Mouse (Mus musculus) splenic B cell, adult 2 months (primary cell): ENCODE data around the gene Ipcef1.

ENCODE experiments used
- DNase-seq: peaks from one replicate; pipeline ENCODE4 v3.0.0-alpha.2; 2011; ENCODE audit warnings: low read depth, low spot score
- H3K27me3 ChIP-seq: 2 replicates; pipeline ENCODE4 v1.6.1; 2012; ENCODE audit warnings: mild to moderate bottlenecking, low read length, moderate library complexity, mixed read lengths; ENCODE audit not compliant: control insufficient read depth, poor library complexity, insufficient read depth, severe bottlenecking
- H3K36me3 ChIP-seq: 2 replicates; pipeline ENCODE4 v1.6.1; 2012; ENCODE audit warnings: mild to moderate bottlenecking, low read length, moderate library complexity, mixed read lengths; ENCODE audit not compliant: control insufficient read depth, poor library complexity, insufficient read depth, severe bottlenecking

Ipcef1 gene

DNA sequence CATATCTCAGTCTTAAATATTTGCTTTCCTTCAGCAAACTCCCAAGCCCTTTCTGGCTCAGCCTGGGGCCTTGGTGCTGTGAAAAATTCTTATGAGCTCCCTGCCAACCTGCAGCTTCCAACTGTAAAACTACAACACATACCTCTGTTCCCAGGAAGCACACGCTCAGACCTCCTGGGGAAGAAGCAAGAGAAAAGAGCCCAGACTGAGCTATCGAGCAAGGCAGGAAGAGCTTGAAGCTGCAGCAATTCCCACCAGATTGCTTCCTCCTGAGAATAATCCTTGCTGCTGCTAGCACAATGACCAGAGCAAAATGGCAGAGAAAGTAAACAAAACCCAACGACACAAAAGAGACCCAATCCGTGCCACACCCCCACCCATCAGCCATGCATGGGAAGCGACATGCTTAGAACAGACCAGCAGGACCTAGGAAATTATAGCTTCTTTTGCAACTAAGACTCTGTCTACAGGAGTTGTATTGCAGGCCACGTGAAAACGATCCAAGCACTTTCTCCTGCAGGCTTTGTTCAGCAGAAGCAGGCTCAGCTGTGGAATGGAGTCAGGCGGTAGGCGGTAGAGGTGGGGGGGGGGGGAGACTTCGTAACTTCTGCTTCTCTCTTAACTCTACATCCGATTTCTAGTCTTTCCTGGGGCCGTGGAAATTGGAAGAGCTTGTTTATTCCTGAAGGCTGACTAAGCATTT, at the start of gene Ipcef1:
TSS of gene Ipcef1 (minus strand) at position 164 of the 703 bp plus-strand sequence.
- Histone ChIP-seq H3K27me3 (no peaks in the 10 kb centered on the region), H3K36me3 (no peaks in the 10 kb centered on the region)
- DNase-seq, result no peak

- H3K27me3 ChIP-seq, result no peaks in the 10 kb centered on the region
- DNase-seq, result no peak
- no peaks in the 10 kb centered on the region for H3K36me3 ChIP-seq
Observed at GRCm38 (mm10) chr10:7077971-7078370, 25.7 kb upstream of the Ipcef1 start.

DNA sequence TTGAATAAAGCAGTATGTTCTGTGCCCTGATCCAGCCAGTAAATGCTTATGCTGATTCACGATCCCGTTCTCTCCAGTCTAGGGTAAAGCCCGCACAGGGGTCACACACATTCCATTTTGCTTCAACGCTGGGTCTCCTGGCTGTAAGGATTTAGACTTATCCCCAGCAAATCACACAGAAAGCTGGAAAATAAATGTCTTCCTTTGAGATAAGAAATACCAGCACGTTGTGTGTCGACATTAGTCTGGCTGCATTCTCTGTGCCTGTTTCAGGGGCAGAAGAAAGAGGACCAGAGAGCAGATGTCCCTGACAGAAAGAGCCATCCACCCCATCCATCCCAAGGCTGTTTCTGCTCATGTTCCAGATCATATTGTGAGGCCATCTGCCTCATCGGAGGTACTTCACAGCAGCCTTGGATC, 25.1 kb upstream of the Ipcef1 start:
- no peak for DNase-seq
- Histone ChIP-seq H3K27me3 (no peaks in the 10 kb centered on the region), H3K36me3 (no peaks in the 10 kb centered on the region)

- no peaks in the 10 kb centered on the region for H3K36me3 ChIP-seq
- H3K27me3 ChIP-seq, result no peaks in the 10 kb centered on the region
- DNase-seq, result no peak
Observed at GRCm38 (mm10) chr10:7076662-7077211, 24.5 kb upstream of the Ipcef1 start.

DNA sequence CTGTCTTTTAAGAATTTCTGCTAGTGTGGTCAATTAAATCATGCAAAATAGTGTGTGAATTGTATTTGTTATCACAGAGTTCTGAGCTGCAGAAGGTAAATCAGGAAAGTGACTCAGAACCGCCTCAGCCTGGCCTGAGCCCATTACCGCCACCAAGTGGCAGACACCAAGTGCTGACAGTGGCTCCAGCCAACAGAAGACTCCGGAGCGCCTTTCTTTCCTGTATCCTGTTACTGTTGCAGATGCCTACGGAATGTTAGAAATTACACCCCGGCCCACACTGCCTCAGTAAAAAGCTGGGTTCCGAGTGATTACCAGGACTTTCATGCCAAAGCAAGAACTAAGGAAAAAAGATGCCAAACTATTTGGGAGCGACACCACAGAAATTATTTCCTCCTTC, 23.9 kb upstream of the Ipcef1 start:
- Histone ChIP-seq H3K27me3 (no peaks in the 10 kb centered on the region), H3K36me3 (no peaks in the 10 kb centered on the region)
- DNase-seq, result peak; percentile 70

DNA sequence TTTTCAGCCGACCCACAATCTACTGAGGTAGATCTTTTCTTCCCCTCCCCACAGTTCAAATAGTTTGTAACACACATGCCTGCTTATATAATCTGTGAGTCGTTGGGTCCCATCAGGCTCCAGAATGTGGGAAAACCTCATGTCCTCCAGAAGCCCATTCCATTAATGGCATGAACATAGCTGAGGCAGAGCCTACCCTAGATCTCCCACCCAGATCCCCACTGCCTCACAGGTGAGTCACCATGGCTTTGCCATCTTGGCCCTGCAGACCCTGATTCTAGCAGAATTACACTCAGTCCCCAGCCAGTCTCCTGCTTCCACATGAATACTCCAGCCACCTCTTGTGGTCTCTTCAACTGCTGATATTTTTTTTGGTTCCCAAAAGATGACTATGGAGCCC, 23.4 kb upstream of the Ipcef1 start:
- DNase-seq, result no peak
- no peaks in the 10 kb centered on the region for H3K36me3 ChIP-seq

GRCm38 (mm10) chr10:7074231-7074630, 22.0 kb upstream of the Ipcef1 start:
- no peaks in the 10 kb centered on the region for H3K36me3 ChIP-seq
- H3K27me3 ChIP-seq, result no peaks in the 10 kb centered on the region
- DNase-seq, result no peak

More for the DNA sequence above, 23.4 kb upstream of the Ipcef1 start:
- H3K27me3 ChIP-seq, result no peaks in the 10 kb centered on the region

DNA sequence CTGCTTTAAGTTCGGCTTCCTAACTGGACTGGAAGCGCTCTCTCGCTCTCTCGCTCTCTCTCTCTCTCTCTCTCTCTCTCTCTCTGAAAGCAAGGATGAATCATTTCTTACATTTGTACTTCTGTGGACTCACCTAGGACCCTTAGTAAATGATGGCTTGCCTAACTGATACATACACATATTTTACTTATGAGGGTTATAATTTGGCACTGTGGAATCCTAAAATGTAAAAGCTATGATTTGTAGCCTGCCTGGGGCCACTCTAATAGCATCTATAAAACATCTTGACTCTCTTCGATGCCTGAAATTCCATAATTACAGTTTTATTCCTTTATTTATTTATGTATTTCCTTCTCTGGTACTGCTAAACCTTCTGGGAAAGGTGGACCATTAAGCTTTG, 18.6 kb upstream of the Ipcef1 start:
- Histone ChIP-seq H3K27me3 (no peaks in the 10 kb centered on the region), H3K36me3 (no peaks in the 10 kb centered on the region)

GRCm38 (mm10) chr10:7070100-7070835, 18.0 kb upstream of the Ipcef1 start:
- no peaks in the 10 kb centered on the region for H3K36me3 ChIP-seq
- no peak for DNase-seq
- H3K27me3 ChIP-seq, result no peaks in the 10 kb centered on the region

More for the DNA sequence above, 18.6 kb upstream of the Ipcef1 start:
- no peak for DNase-seq

- DNase-seq, result peak; percentile 11
Observed at GRCm38 (mm10) chr10:7069090-7069489, 16.8 kb upstream of the Ipcef1 start.

DNA sequence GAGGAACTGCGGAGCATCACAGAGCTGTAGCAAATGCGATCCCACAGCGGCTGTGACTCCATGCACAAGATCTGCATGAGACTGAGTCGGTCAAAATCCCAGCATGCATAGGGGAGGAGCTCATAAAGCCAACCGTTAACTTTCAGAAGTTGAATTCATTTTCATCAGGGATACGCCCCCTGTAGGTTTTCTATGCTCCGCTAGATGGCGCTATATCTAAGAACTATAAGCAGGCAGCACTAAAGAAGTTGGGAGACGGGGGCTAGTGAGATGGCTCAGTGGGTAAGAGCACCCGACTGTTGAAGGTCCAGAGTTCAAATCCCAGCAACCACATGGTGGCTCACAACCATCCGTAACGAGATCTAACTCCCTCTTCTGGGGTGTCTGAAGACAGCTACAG, 16.3 kb upstream of the Ipcef1 start:
- H3K27me3 ChIP-seq, result no peaks in the 10 kb centered on the region
- H3K36me3 ChIP-seq, result no peaks in the 10 kb centered on the region
- peak; percentile 34 for DNase-seq

More at GRCm38 (mm10) chr10:7069090-7069489, 16.8 kb upstream of the Ipcef1 start:
- no peaks in the 10 kb centered on the region for H3K36me3 ChIP-seq
- H3K27me3 ChIP-seq, result no peaks in the 10 kb centered on the region

- Histone ChIP-seq H3K36me3 (no peaks in the 10 kb centered on the region), H3K27me3 (no peaks in the 10 kb centered on the region)
- DNase-seq, result peak; percentile 58
Observed at GRCm38 (mm10) chr10:7063752-7064457, 11.6 kb upstream of the Ipcef1 start.

GRCm38 (mm10) chr10:7062993-7063392, 10.7 kb upstream of the Ipcef1 start:
- no peaks in the 10 kb centered on the region for H3K36me3 ChIP-seq
- no peaks in the 10 kb centered on the region for H3K27me3 ChIP-seq
- peak; percentile 72 for DNase-seq

GRCm38 (mm10) chr10:7060326-7060725, 8.0 kb upstream of the Ipcef1 start:
- no peak for DNase-seq
- Histone ChIP-seq H3K27me3 (no peaks in the 10 kb centered on the region), H3K36me3 (no peaks in the 10 kb centered on the region)

DNA sequence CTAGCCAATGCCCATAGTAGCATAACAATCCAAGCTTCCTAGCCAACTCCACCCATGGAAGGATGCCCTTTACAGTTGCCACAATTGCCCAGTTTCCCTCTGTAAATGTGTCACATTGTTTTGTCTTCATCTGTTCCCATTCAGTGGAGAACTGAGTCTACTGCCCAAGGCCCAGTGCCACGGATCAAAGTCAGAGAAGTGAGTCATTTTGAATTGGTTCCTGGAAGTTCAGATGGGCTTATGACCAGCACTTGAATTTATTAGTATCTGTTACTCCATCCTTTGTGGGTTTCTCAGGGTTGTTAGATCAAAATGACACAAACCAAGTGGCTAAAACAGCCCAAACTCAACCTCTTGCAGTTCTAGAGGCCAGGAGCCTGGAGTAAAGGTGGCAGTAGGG, 5.3 kb upstream of the Ipcef1 start:
- DNase-seq, result no peak

More for the DNA sequence above, 5.3 kb upstream of the Ipcef1 start:
- Histone ChIP-seq H3K36me3 (no peaks in the 10 kb centered on the region), H3K27me3 (no peaks in the 10 kb centered on the region)
